Comparison of ENCODE assay signal across 33 mouse cellular contexts in the genomic region with DNA sequence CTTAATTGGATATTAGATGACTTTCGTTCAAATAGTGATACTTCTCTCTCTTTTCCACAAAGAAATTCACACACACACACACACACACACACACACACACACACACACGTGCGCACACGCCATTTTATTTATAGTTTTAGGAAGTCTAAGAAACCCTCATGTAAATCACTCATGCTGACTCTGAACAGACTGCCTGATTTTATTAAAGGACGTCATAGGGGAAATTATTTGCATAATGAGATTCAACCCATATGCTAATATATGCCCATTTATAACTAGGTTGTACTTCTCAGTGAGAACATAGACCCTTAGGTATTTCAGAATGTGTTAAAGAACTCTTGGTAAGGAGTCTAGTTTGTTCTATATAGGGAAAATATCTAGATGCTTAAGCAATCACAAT.
A peak's percentile ranks its signal among the peaks of the same experiment; 100 is the strongest.
DNase-seq lines count a peak whose midpoint lies in the region; ATAC-seq and TF ChIP-seq lines count a peak whose summit lies in the region.
"Had no signal": no experiment of that assay in that cellular context is flagged by ENCODE, and none has a peak within 500 bp of the region (broad histone marks: within the 10 kb centered on the region; RNA-seq: fewer than 3 reads in every experiment).

No protein-coding gene starts in this region.

- H3K4me3 ChIP-seq in forebrain, embryonic 13.5 days, result no peak overlapping the region
- H3K4me3 ChIP-seq in forebrain, embryonic 11.5 days (ENCODE audit: low read depth, low read length), result no peak overlapping the region
- H3K4me3 ChIP-seq in hindbrain, embryonic 12.5 days, result no peak overlapping the region
- no peak overlapping the region for H3K4me3 ChIP-seq in hindbrain, postnatal 0 days (ENCODE audit: low read length)
- H3K4me3 ChIP-seq in neural tube, embryonic 14.5 days (ENCODE audit: low read depth, low read length), result no peak overlapping the region
- H3K4me3 ChIP-seq in neural tube, embryonic 15.5 days (replicated peaks), result no peak overlapping the region
- H3K4me3 ChIP-seq in midbrain, postnatal 0 days (ENCODE audit: low read depth, low read length), result no peak overlapping the region
- H3K4me3 ChIP-seq: embryonic facial prominence, embryonic 12.5 days; heart, adult 2 months; heart, embryonic 12.5 days; limb, embryonic 10.5 days; limb, embryonic 15.5 days; liver, embryonic 13.5 days; neural tube, embryonic 13.5 days had no signal

- no peaks in the 10 kb centered on the region for H3K4me1 ChIP-seq in forebrain, embryonic 13.5 days
- H3K4me1 ChIP-seq in forebrain, embryonic 11.5 days (replicated peaks; ENCODE audit: control insufficient read depth, insufficient read depth, low read length), result no peaks in the 10 kb centered on the region
- H3K4me1 ChIP-seq in hindbrain, embryonic 12.5 days, result no peaks in the 10 kb centered on the region
- no peaks in the 10 kb centered on the region for H3K4me1 ChIP-seq in hindbrain, postnatal 0 days (ENCODE audit: insufficient read depth, low read length)
- H3K4me1 ChIP-seq in neural tube, embryonic 14.5 days (ENCODE audit: control insufficient read depth, insufficient read depth, low read length), result no peaks in the 10 kb centered on the region; the same call in 1 of the 2 replicates
- H3K4me1 ChIP-seq in neural tube, embryonic 15.5 days, result 0 out of 2 replicates have a peak, but pooled peaks cover 2% of the 10 kb centered on the region
- no peaks in the 10 kb centered on the region for H3K4me1 ChIP-seq in midbrain, postnatal 0 days (ENCODE audit: insufficient read depth, low read length)
- H3K4me1 ChIP-seq: embryonic facial prominence, embryonic 12.5 days; heart, embryonic 12.5 days; limb, embryonic 10.5 days; liver, embryonic 13.5 days had no signal

- H3K27ac ChIP-seq in forebrain, embryonic 13.5 days, result no peak overlapping the region
- no peak overlapping the region for H3K27ac ChIP-seq in forebrain, embryonic 11.5 days (ENCODE audit: low read depth, low read length)
- H3K27ac ChIP-seq in hindbrain, embryonic 12.5 days, result no peak overlapping the region
- H3K27ac ChIP-seq in hindbrain, postnatal 0 days, result no peak overlapping the region
- H3K27ac ChIP-seq in neural tube, embryonic 14.5 days (ENCODE audit: low read depth, low read length), result no peak overlapping the region
- H3K27ac ChIP-seq in neural tube, embryonic 15.5 days (replicated peaks), result no peak overlapping the region
- no peak overlapping the region for H3K27ac ChIP-seq in midbrain, postnatal 0 days (ENCODE audit: low read depth, low read length)
- H3K27ac ChIP-seq: embryonic facial prominence, embryonic 12.5 days; heart, adult 2 months; limb, embryonic 10.5 days; limb, embryonic 15.5 days; liver, embryonic 13.5 days; macrophage; neural tube, embryonic 13.5 days; stomach, postnatal 0 days had no signal

- H3K36me3 ChIP-seq in forebrain, embryonic 13.5 days (ENCODE audit: poor library complexity, severe bottlenecking), result no peaks in the 10 kb centered on the region
- H3K36me3 ChIP-seq in forebrain, embryonic 11.5 days (ENCODE audit: control insufficient read depth, insufficient read depth, low read length), result no peaks in the 10 kb centered on the region
- H3K36me3 ChIP-seq in hindbrain, embryonic 12.5 days, result no peaks in the 10 kb centered on the region
- H3K36me3 ChIP-seq in hindbrain, postnatal 0 days (ENCODE audit: insufficient read depth, low read length), result no peaks in the 10 kb centered on the region
- H3K36me3 ChIP-seq in neural tube, embryonic 14.5 days (ENCODE audit: control insufficient read depth, insufficient read depth, low read length), result no peaks in the 10 kb centered on the region
- no peaks in the 10 kb centered on the region for H3K36me3 ChIP-seq in neural tube, embryonic 15.5 days
- no peaks in the 10 kb centered on the region for H3K36me3 ChIP-seq in midbrain, postnatal 0 days (ENCODE audit: insufficient read depth, low read length)
- H3K36me3 ChIP-seq: embryonic facial prominence, embryonic 12.5 days; heart, embryonic 12.5 days; limb, embryonic 10.5 days; limb, embryonic 15.5 days; liver, embryonic 13.5 days; neural tube, embryonic 13.5 days had no signal

- H3K27me3 ChIP-seq in forebrain, embryonic 13.5 days, result no peaks in the 10 kb centered on the region
- no peaks in the 10 kb centered on the region for H3K27me3 ChIP-seq in forebrain, embryonic 11.5 days (ENCODE audit: control insufficient read depth, insufficient read depth, low read length)
- H3K27me3 ChIP-seq in hindbrain, embryonic 12.5 days, result no peaks in the 10 kb centered on the region
- H3K27me3 ChIP-seq in hindbrain, postnatal 0 days (ENCODE audit: insufficient read depth, low read length), result no peaks in the 10 kb centered on the region
- H3K27me3 ChIP-seq in neural tube, embryonic 14.5 days (ENCODE audit: control insufficient read depth, insufficient read depth, low read length), result no peaks in the 10 kb centered on the region
- H3K27me3 ChIP-seq in neural tube, embryonic 15.5 days (replicated peaks), result no peaks in the 10 kb centered on the region
- no peaks in the 10 kb centered on the region for H3K27me3 ChIP-seq in midbrain, postnatal 0 days (ENCODE audit: insufficient read depth, low read length)
- H3K27me3 ChIP-seq: embryonic facial prominence, embryonic 12.5 days; heart, embryonic 12.5 days; limb, embryonic 15.5 days; liver, embryonic 13.5 days; neural tube, embryonic 13.5 days had no signal

- no peak for DNase-seq in forebrain, embryonic 11.5 days (ENCODE audit: low spot score)
- DNase-seq in hindbrain, postnatal 0 days (ENCODE audit: low spot score), result no peak
- DNase-seq in midbrain, postnatal 0 days (ENCODE audit: low spot score), result no peak
- DNase-seq in retina, postnatal 1 day, result no peak
- DNase-seq: adrenal gland, postnatal 14 days; cerebellum, adult 11-12 months; cerebellum, adult 9-11 months; embryo, embryonic 11 days; gastrocnemius, postnatal 25 days; heart, adult 2 months; heart, postnatal 4 days; kidney, adult 11 months; kidney, postnatal 14 days; layer of hippocampus, adult 9-11 months; liver, embryonic 13.5 days; lung, adult 2 months; lung, postnatal 10 days; right cerebral cortex, adult 18-20 months; spleen, adult 18-20 months; thymus, adult 18-20 months; thymus, postnatal 25 days had no signal

- H3K9ac ChIP-seq in forebrain, embryonic 13.5 days, result no peak overlapping the region
- no peak overlapping the region for H3K9ac ChIP-seq in forebrain, embryonic 11.5 days (ENCODE audit: low read length)
- H3K9ac ChIP-seq in hindbrain, embryonic 12.5 days, result no peak overlapping the region
- H3K9ac ChIP-seq in hindbrain, postnatal 0 days (replicated peaks; ENCODE audit: low read length), result no peak overlapping the region
- H3K9ac ChIP-seq in neural tube, embryonic 14.5 days (replicated peaks; ENCODE audit: low read depth, low read length), result no peak overlapping the region
- H3K9ac ChIP-seq in neural tube, embryonic 15.5 days (replicated peaks), result no peak overlapping the region
- H3K9ac ChIP-seq in midbrain, postnatal 0 days (replicated peaks; ENCODE audit: low read length, poor library complexity, severe bottlenecking), result no peak overlapping the region
- H3K9ac ChIP-seq: embryonic facial prominence, embryonic 12.5 days; heart, embryonic 12.5 days; limb, embryonic 15.5 days; liver, embryonic 13.5 days; neural tube, embryonic 13.5 days had no signal

- WGBS in forebrain, embryonic 13.5 days, result 76% methylated on average over 5 of the region's 5 CpGs
- WGBS in forebrain, embryonic 11.5 days, result 85% methylated on average over 5 of the region's 5 CpGs
- 69% methylated on average over 5 of the region's 5 CpGs for WGBS in hindbrain, embryonic 12.5 days
- WGBS in hindbrain, postnatal 0 days, result 66% methylated on average over 5 of the region's 5 CpGs
- WGBS in neural tube, embryonic 14.5 days, result 61% methylated on average over 5 of the region's 5 CpGs
- 54% methylated on average over 5 of the region's 5 CpGs for WGBS in neural tube, embryonic 15.5 days
- 61% methylated on average over 5 of the region's 5 CpGs for WGBS in midbrain, postnatal 0 days

- no peaks in the 10 kb centered on the region for H3K9me3 ChIP-seq in forebrain, embryonic 13.5 days (replicated peaks)
- H3K9me3 ChIP-seq in forebrain, embryonic 11.5 days (ENCODE audit: control insufficient read depth, low read length), result no peaks in the 10 kb centered on the region
- H3K9me3 ChIP-seq in hindbrain, embryonic 12.5 days (replicated peaks), result no peaks in the 10 kb centered on the region
- H3K9me3 ChIP-seq in hindbrain, postnatal 0 days (ENCODE audit: low read length), result no peaks in the 10 kb centered on the region
- no peaks in the 10 kb centered on the region for H3K9me3 ChIP-seq in neural tube, embryonic 14.5 days (ENCODE audit: control insufficient read depth, low read length)
- no peaks in the 10 kb centered on the region for H3K9me3 ChIP-seq in neural tube, embryonic 15.5 days (replicated peaks)
- H3K9me3 ChIP-seq in midbrain, postnatal 0 days (ENCODE audit: low read length), result no peaks in the 10 kb centered on the region
- H3K9me3 ChIP-seq: embryonic facial prominence, embryonic 12.5 days; heart, embryonic 12.5 days; limb, embryonic 10.5 days; limb, embryonic 15.5 days; liver, embryonic 13.5 days; neural tube, embryonic 13.5 days had no signal

- no peak for TF ChIP-seq CTCF in hindbrain, postnatal 0 days (IDR thresholded peaks at IDR 0.05; ENCODE audit: low read depth)
- no peak for TF ChIP-seq CTCF in midbrain, postnatal 0 days (IDR thresholded peaks at IDR 0.05)

- ATAC-seq in forebrain, embryonic 13.5 days, result peak; percentile 80
- no peak for ATAC-seq in forebrain, embryonic 11.5 days (replicated peaks; ENCODE audit: low FRiP score)
- peak; percentile 46; the same call in 1 of the 2 replicates for ATAC-seq in hindbrain, embryonic 12.5 days (ENCODE audit: low FRiP score)
- no peak for ATAC-seq in hindbrain, postnatal 0 days
- peak; percentile 61; the same call in 1 of the 2 replicates for ATAC-seq in neural tube, embryonic 14.5 days (ENCODE audit: low read depth)
- no peak for ATAC-seq in neural tube, embryonic 15.5 days (ENCODE audit: low FRiP score)
- 0 out of 2 replicates have a peak, but pooled peaks have one; percentile 13 for ATAC-seq in midbrain, postnatal 0 days (ENCODE audit: low FRiP score)
- ATAC-seq: inflammation-experienced regulatory T-cells, adult 6 months had no signal

- H3K4me2 ChIP-seq in forebrain, embryonic 13.5 days, result no peak overlapping the region
- no peak overlapping the region for H3K4me2 ChIP-seq in forebrain, embryonic 11.5 days (ENCODE audit: low read depth, low read length, severe bottlenecking)
- H3K4me2 ChIP-seq in hindbrain, embryonic 12.5 days (replicated peaks), result no peak overlapping the region
- H3K4me2 ChIP-seq in hindbrain, postnatal 0 days (ENCODE audit: low read depth, low read length), result no peak overlapping the region
- H3K4me2 ChIP-seq in neural tube, embryonic 14.5 days (ENCODE audit: low read depth, low read length), result no peak overlapping the region
- no peak overlapping the region for H3K4me2 ChIP-seq in neural tube, embryonic 15.5 days
- H3K4me2 ChIP-seq in midbrain, postnatal 0 days (ENCODE audit: low read depth, low read length, poor library complexity, severe bottlenecking), result no peak overlapping the region
- H3K4me2 ChIP-seq: embryonic facial prominence, embryonic 12.5 days; heart, embryonic 12.5 days; limb, embryonic 15.5 days; liver, embryonic 13.5 days; neural tube, embryonic 13.5 days had no signal

Comparison
In these comparisons a context has a peak if more than half of its experiments do, and no peak if none do; other contexts are left out.
1. ATAC-seq: peak in forebrain, embryonic 13.5 days (single experiment), hindbrain, embryonic 12.5 days (single experiment), neural tube, embryonic 14.5 days (single experiment) and midbrain, postnatal 0 days (single experiment); none in forebrain, embryonic 11.5 days (single experiment), hindbrain, postnatal 0 days (single experiment) and neural tube, embryonic 15.5 days (single experiment).